Mouse (Mus musculus): ENCODE data around the gene Esp34. TPM values are rescaled to one million over a fixed set of nuclear protein-coding genes. Genes with fewer than 3 reads are reported as not detected.

Esp34 gene
- not detected for polyA plus RNA-seq (2014; fragmentation: Illumina TruSeq; extraction: RNeasy Lipid Tissue Mini Kit (QIAGEN cat#74804); ENCODE audit: low read depth, low replicate concordance)

DNA sequence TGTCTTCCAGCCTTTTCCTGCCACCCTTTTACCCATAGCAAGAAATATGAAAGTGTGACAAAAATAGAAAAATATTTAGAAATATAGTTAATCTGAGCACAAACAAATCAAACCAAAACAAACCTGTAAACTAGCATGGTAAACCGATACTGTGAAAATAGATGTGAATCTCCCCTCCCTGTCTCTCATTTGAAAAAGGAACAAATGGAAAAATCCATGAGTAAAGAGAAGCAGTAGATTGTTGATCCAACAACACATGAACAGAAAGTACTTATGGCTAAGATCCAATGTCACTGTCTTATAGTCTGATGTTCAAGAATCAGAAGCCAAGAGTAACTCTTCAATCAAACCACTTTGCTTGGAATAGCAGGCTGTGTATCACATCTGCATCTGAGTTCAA, at the start of gene Esp34:
Gene Esp34, plus strand, starts transcription at position 301 of the 400 bp plus-strand sequence.

Other genes starting within 250 kb of the Esp34 start
- not detected for gene Olfr137, start 246.6 kb upstream of the Esp34 start, polyA plus RNA-seq (2014; fragmentation: Illumina TruSeq; extraction: RNeasy Lipid Tissue Mini Kit (QIAGEN cat#74804); ENCODE audit: low read depth, low replicate concordance)
- not detected for gene Olfr136, start 224.4 kb upstream of the Esp34 start, polyA plus RNA-seq (2014; fragmentation: Illumina TruSeq; extraction: RNeasy Lipid Tissue Mini Kit (QIAGEN cat#74804); ENCODE audit: low read depth, low replicate concordance)
- gene Esp36, start 134.0 kb upstream of the Esp34 start, polyA plus RNA-seq (2014; fragmentation: Illumina TruSeq; extraction: RNeasy Lipid Tissue Mini Kit (QIAGEN cat#74804); ENCODE audit: low read depth, low replicate concordance): not detected
- gene Esp31, start 85.3 kb downstream of the Esp34 start, polyA plus RNA-seq (2014; fragmentation: Illumina TruSeq; extraction: RNeasy Lipid Tissue Mini Kit (QIAGEN cat#74804); ENCODE audit: low read depth, low replicate concordance): not detected

All from adrenal gland, adult 10 weeks (tissue).